Mouse (Mus musculus) cerebellum, postnatal 4 days (tissue): ENCODE measurements at regions not wholly inside any gene's neighbourhood (a gene's known extent, or its start where the extent isn't known, plus 50 kb on each side); places are given as distances from the start of the nearest gene placed in this dataset.
"Not testable (repeated sequence)": the region's sequence is repeated elsewhere in the genome, so short reads cannot be mapped to it uniquely, and the experiment has no call there.

ENCODE experiments used
- DNase-seq, 2 experiments: peaks; one replicate each; pipeline ENCODE4 v3.0.0; 2022; ENCODE audit warnings: low spot score in 2 of 2, mixed read lengths in 1 of 2

- DNase-seq = no peak
These were observed 73.7 kb upstream of the Cwc22 start for GRCm38 (mm10) chr2:78019916-78020315.

GRCm38 (mm10) chr2:78012441-78012840, 66.3 kb upstream of the Cwc22 start:
- not testable (repeated sequence) for DNase-seq

- DNase-seq = no peak
These were observed 65.6 kb upstream of the Cwc22 start for GRCm38 (mm10) chr2:78011821-78012220.

DNA sequence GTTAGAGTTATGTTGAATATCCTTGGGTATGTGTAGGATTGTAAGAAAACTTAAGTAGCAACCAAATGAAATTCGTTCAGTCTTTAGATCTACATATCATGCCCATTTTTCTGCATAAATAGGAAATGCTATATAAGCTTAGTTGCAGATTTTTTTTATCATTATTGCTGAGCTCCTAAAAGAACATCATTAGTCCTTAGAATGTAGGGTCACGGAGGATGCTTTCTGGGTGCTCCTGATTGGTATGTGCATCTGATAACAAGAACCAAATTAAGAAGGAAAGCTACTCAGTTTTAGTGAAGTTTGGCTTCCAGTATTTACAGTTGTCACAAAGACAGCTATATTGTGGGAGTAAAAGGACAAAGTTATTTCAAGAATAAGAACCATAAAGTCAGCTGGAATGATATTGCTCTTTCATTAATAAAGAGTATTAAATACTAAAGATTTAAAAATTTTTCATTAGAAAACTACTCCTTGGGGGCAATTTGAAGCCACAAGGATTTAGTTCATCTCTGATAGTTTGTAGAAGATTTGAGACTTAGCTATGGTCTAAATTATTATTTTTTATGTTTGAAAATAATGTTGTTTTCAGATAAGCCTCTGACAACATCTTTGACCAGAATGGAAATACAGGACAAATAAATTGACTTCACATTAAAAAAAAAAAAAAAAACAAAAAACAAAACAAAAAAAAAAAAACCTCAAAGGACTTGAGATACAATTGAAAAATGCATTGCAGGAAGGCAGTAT, 65.1 kb upstream of the Cwc22 start:
- no peak for DNase-seq

DNA sequence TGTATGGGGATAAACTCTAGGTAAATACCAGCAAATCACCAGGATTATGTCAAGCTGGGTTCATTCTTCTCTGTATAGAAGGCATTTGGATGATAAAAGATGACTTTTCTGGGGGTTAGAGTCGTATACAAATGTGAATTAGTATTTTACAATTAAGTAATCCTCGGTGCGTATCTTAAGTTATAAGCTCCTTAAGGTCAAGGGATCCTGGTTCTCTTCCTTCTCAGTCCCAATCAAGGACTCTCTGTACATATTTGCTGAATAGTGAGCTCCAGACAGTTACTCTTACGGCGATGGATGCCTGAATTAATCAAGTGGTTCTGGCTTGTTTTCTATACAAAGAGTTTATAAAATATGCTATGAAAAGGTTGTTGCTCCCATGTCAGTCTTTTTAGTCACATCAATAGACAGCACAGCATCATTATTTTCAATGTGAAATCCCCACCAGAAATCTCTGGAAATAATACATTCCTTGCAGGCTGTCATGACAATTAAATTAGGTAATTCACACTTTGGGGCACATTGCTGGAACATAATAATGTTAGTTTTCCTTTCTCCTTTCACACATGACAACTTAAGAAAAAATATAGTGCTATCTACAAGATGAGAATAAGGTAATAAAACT, 64.0 kb upstream of the Cwc22 start:
- no peak for DNase-seq

GRCm38 (mm10) chr2:78008094-78008493, 61.9 kb upstream of the Cwc22 start:
- no peak for DNase-seq

- peak in 1 of 2 experiments; percentile 22 for DNase-seq
These were observed 59.3 kb upstream of the Cwc22 start for GRCm38 (mm10) chr2:78005402-78006021.

DNA sequence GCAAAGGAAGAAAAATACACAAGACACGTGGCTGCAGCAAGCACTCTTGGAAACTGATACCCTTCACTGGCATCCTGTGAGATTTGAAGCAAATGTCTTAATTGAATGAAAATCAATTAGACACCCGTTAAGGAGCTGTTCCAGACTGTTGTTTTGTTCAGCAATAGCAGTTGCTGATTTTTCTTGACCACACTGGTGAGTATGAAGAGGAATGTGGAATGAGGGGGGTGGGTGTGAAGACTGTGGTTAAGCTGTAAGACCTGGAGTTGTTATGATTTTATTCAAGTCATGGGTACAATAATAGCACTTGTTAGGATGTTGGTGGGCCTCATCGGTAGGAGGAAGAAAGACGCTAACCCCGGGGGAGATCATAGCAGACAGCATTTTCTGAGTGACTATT, 58.3 kb upstream of the Cwc22 start:
- DNase-seq = no peak
